Mouse (Mus musculus) liver, embryonic 14.5 days (tissue): ENCODE measurements around the gene Tac1. TPM values are rescaled to one million over a fixed set of nuclear protein-coding genes. Genes with fewer than 3 reads are reported as not detected.
"Not testable (repeated sequence)": the region's sequence is repeated elsewhere in the genome, so short reads cannot be mapped to it uniquely, and the experiment has no call there.

Experiments used
- ATAC-seq: fragments of 200-750 bp; cut with Nextera tagmentation; 2 replicates; pipeline ENCODE4 v1.8.0; 2017; ENCODE audit warnings: moderate number of reproducible peaks, mild to moderate bottlenecking, moderate library complexity; ENCODE audit not compliant: insufficient read depth
- DNase-seq, 3 experiments: peaks; one replicate each; pipeline ENCODE4 v3.0.0-alpha.2; 2012 to 2013; ENCODE audit warnings: low read depth in 3 of 3, low spot score in 3 of 3
- H3K27ac ChIP-seq: fragments of 300-500 bp; sonication (generic); 2 replicates; pipeline ENCODE4 v1.5.1; 2014; ENCODE audit warnings: moderate library complexity, mild to moderate bottlenecking, control low read depth, inconsistent platforms
- H3K27me3 ChIP-seq: fragments of 300-500 bp; sonication (generic); 2 replicates; pipeline ENCODE4 v1.6.1; 2014; ENCODE audit warnings: mild to moderate bottlenecking, low read length, moderate library complexity; ENCODE audit not compliant: control insufficient read depth, insufficient read depth
- H3K36me3 ChIP-seq: fragments of 300-500 bp; sonication (generic); replicated peaks from 2 replicates; pipeline ENCODE4 v1.6.1; 2014; ENCODE audit warnings: low read depth; ENCODE audit not compliant: control insufficient read depth, insufficient read depth
- H3K4me1 ChIP-seq, 2 experiments: fragments of 200-500 bp in 1 of 2; fragments of 300-500 bp in 1 of 2; sonication (generic) in 1 of 2; replicated peaks; 2 replicates each; pipeline ENCODE4 v1.6.1; 2012 to 2014; ENCODE audit warnings: antibody characterized with exemption in 1 of 2, inconsistent platforms in 1 of 2, low read length in 1 of 2; ENCODE audit not compliant: control insufficient read depth in 2 of 2, insufficient read depth in 2 of 2
- H3K4me2 ChIP-seq: fragments of 300-500 bp; sonication (generic); 2 replicates; pipeline ENCODE4 v1.6.1; 2014; ENCODE audit warnings: low read depth, mild to moderate bottlenecking, control low read depth, moderate library complexity
- H3K4me3 ChIP-seq, 2 experiments: fragments of 200-500 bp in 1 of 2; fragments of 300-500 bp in 1 of 2; sonication (generic) in 1 of 2; 2 replicates each; pipeline ENCODE4 v1.5.1; 2012 to 2014; ENCODE audit warnings: low read depth in 2 of 2, low read length in 2 of 2, mild to moderate bottlenecking in 2 of 2, control low read depth in 1 of 2, inconsistent platforms in 1 of 2, moderate library complexity in 1 of 2; ENCODE audit not compliant: insufficient read depth in 1 of 2
- H3K9ac ChIP-seq: fragments of 300-500 bp; sonication (generic); replicated peaks from 2 replicates; pipeline ENCODE4 v1.6.1; 2014; ENCODE audit warnings: mild to moderate bottlenecking, control low read depth, moderate library complexity
- H3K9me3 ChIP-seq: fragments of 300-500 bp; sonication (generic); 2 replicates; pipeline ENCODE4 v1.6.1; 2016; ENCODE audit warnings: low read length, mixed read lengths; ENCODE audit not compliant: control insufficient read depth
- CTCF ChIP-seq: IDR thresholded peaks from 2 replicates; pipeline ENCODE4 v1.5.1; 2016; ENCODE audit warnings: antibody characterized with exemption, low read depth, control low read depth
- EP300 ChIP-seq: IDR thresholded peaks from 2 replicates; pipeline ENCODE4 v1.6.1; 2016; ENCODE audit warnings: antibody characterized with exemption, low read depth
- WGBS: fragments of 180-500 bp; shearing (Covaris S2); extraction: QIAGEN DNeasy Blood & Tissue Kit; methylation state at CpG from one replicate; pipeline ENCODE4 v1.1.7; 2014; ENCODE audit not compliant: insufficient replicate concordance; 5-methylcytosine and 5-hydroxymethylcytosine counted together
- polyA plus RNA-seq, 2 experiments: library from polyadenylated mRNA; depleted of rRNA in 1 of 2; stranded (reverse) in 1 of 2; unstranded in 1 of 2; fragments of >200 nt; fragmentation: Nextera tagmentation in 1 of 2; extraction: Ambion mirVana in 1 of 2; gene quantifications; 2 replicates each; pipeline versions ENCODE4 v1.2.1 to v1.2.3; 2012 to 2014

The Tac1 gene
- not detected in 2 replicates for polyA plus RNA-seq (2012; rRNA removed)
- 0.21 TPM in 1 of 2 replicates, not detected in the other for polyA plus RNA-seq (2014; fragmentation: Nextera tagmentation; extraction: Ambion mirVana)

DNA sequence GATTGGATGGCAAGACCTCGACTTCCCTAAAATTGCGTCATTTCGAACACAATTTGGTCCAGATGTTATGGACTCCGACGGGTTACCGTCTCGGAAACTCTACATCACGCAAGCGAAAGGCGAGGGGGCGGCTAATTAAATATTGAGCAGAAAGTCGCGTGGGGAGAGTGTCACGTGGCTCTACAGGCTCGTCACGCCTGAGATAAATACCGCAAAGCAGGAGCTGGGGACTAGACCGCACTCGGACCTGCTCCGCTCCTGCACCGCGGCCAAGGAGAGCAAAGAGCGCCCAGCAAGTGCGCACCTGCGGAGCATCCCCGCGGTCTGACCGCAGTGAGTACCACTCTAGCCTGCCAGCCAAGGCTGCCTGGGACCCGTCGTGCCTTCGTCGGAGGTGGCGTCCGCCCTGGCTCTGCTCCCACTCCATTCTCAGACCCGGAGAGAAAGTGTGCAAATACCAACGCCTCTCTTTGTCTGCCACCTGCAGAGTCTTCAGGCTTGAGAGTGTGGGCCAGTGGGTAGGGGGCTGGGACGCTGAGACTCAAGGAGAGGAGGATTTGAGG is at the start of gene Tac1:
Gene Tac1 (plus strand): TSS at position 51 of the 563 bp plus-strand sequence.
- Histone ChIP-seq H3K36me3 (no peaks in the 10 kb centered on the region), H3K9me3 (no peaks in the 10 kb centered on the region), H3K9ac (no peak within 1 kb of the TSS), H3K27ac (no peak within 1 kb of the TSS), H3K4me2 (no peak within 1 kb of the TSS), H3K4me3 (no peak within 1 kb of the TSS), H3K4me1 (no peaks in the 10 kb centered on the region), H3K27me3 (peaks cover 29% of the 10 kb centered on the region)
- no peak for TF ChIP-seq EP300
- TF ChIP-seq CTCF = no peak
- DNase-seq (no peak), ATAC-seq (no peak)
- WGBS = 3% methylated on average over 37 of the region's 37 CpGs

DNA sequence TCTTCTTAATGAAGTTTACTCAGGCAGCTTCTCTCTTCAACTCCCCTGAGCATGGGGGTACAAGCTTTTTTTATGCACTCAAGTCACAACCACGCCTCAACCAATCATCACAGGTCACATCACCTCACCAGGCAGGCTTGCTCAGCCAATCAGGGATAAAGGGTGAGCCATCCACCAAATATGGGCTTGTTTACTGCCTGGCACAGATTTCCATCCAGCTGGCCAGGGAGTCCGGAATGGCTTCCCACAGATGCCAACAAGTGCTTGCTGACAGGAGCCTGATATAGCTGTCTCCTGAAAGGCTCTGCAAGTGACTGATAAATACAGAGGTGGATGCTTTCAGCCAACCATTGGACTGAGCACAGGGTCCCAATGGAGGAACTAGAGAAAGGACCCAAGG is 11.2 kb upstream of the Tac1 start:
- not testable (repeated sequence) for H3K36me3 ChIP-seq, H3K9ac ChIP-seq, H3K4me1 ChIP-seq, H3K9me3 ChIP-seq, H3K27me3 ChIP-seq, H3K4me2 ChIP-seq, H3K27ac ChIP-seq, DNase-seq, ATAC-seq, H3K4me3 ChIP-seq
- 44% methylated on average over 2 of the region's 2 CpGs for WGBS

GRCm38 (mm10) chr6:7555688-7556476 is 1.2 kb downstream of the Tac1 start:
- Histone ChIP-seq H3K27me3 (peaks cover 29% of the 10 kb centered on the region), H3K36me3 (no peaks in the 10 kb centered on the region), H3K27ac (no peak overlapping the region), H3K4me3 (no peak overlapping the region), H3K9me3 (no peaks in the 10 kb centered on the region), H3K4me2 (no peak overlapping the region), H3K9ac (no peak overlapping the region), H3K4me1 (no peaks in the 10 kb centered on the region)
- ATAC-seq (no peak), DNase-seq (no peak)
- WGBS = 2% methylated on average over 25 of the region's 25 CpGs
- TF ChIP-seq EP300 (no peak), CTCF (no peak)

GRCm38 (mm10) chr6:7558164-7558563 is 3.5 kb downstream of the Tac1 start:
- Histone ChIP-seq H3K27me3 (peaks cover 29% of the 10 kb centered on the region), H3K36me3 (no peaks in the 10 kb centered on the region), H3K9ac (no peak overlapping the region), H3K9me3 (no peaks in the 10 kb centered on the region), H3K4me2 (no peak overlapping the region), H3K27ac (no peak overlapping the region), H3K4me1 (no peaks in the 10 kb centered on the region), H3K4me3 (no peak overlapping the region)
- no peak for DNase-seq
- no peak for ATAC-seq
- no peak for TF ChIP-seq CTCF
- no peak for TF ChIP-seq EP300

DNA sequence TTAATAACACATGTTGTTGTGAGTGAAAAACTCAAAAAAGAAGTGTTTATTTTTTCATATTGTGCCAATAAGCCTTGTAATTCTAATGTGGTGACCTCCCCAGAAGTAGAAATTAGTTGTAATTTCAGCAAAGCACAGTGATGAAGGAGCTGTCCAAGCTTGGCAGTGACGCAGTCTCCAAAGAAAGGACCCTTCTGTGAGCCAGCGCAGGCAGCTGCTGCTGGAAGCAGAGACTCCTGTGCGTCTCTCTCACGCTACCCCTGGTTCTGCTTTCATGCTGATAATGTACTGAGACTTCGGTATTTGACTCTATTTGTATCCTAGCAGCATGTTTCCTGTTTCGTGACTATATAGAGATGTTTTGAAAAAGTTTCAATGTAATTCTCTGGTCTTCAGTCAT is 7.8 kb downstream of the Tac1 start:
- Histone ChIP-seq H3K4me3 (no peak overlapping the region), H3K27ac (no peak overlapping the region), H3K4me2 (no peak overlapping the region), H3K27me3 (no peaks in the 10 kb centered on the region), H3K36me3 (no peaks in the 10 kb centered on the region), H3K4me1 (no peaks in the 10 kb centered on the region), H3K9me3 (no peaks in the 10 kb centered on the region), H3K9ac (no peak overlapping the region)
- 53% methylated on average over 6 of the region's 6 CpGs for WGBS
- DNase-seq (no peak), ATAC-seq (no peak)
- TF ChIP-seq CTCF = no peak
- no peak for TF ChIP-seq EP300
